Mouse (Mus musculus): Measurements from ENCODE around the gene Txlng. TPM values are rescaled to one million over a fixed set of nuclear protein-coding genes. Genes with fewer than 3 reads are reported as not detected.
A peak's percentile ranks its signal among the peaks of the same experiment; 100 is the strongest.
"Not testable (repeated sequence)": the region's sequence is repeated elsewhere in the genome, so short reads cannot be mapped to it uniquely, and the experiment has no call there.

Gene Txlng
- polyA plus RNA-seq (2015; fragmentation: Nextera tagmentation; extraction: Ambion mirVana): 11.5 and 11.6 TPM in 2 replicates

DNA sequence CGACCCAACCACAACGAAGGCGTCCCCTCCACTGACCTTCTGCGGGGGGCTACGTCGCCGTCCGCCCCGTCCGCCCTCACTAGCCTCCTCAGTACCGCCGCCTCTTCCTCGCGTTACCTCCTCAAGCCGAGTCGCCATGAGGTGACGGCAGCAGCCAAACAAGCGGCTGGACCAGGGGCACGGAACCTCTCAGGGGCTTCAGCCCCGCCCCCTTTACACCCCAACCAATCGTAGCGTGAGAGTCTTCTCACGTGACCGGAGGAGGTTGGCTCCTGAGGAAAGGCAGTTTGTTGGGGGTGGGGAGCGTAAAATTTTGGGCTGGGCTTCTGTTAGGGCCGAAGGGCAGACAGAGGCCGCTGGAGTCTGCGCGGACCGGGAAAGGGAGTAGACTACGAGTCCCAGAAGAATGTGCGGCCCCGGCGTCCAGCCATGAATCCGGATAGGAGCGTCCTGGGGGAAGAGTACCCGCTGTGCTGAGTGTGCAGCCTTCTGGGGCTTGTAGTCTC is at the start of gene Txlng:
Gene Txlng (minus strand): TSS at position 252 of the 506 bp plus-strand sequence.
- peak; percentile 99 for ATAC-seq (replicated peaks)
- H3K9me3 ChIP-seq: no peaks in the 10 kb centered on the region
- peaks cover 3% of the 10 kb centered on the region for H3K4me1 ChIP-seq
- peak within 1 kb of the TSS; percentile 50 for H3K9ac ChIP-seq
- 27% methylated on average over 37 of the region's 37 CpGs for WGBS
- H3K4me3 ChIP-seq: peak within 1 kb of the TSS; percentile 59
- H3K36me3 ChIP-seq (replicated peaks): no peaks in the 10 kb centered on the region
- H3K4me2 ChIP-seq: peak within 1 kb of the TSS; percentile 81
- H3K27ac ChIP-seq: peak within 1 kb of the TSS; percentile 55; the same call in 1 of the 2 replicates
- H3K27me3 ChIP-seq (replicated peaks): no peaks in the 10 kb centered on the region

DNA sequence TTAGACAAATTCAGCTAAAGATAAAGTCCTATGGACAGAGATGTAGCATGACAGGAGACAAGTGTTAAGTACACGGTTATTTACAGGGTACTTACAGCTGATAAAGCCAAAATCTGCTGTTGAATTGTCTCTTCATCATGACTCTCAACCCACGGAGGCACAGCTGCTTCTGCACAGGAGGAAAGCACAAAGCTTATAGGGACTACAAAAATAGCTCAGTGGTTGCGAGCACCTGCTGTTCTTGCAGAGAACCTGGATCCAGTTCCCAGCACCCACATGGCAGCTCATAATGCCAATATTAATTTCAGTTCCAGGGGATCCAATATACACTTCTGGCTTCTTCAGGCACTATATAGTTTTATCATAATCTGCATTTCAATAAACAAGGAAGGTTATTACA is 49.0 kb upstream of the Txlng start:
- no peak overlapping the region for H3K9ac ChIP-seq
- H3K9me3 ChIP-seq: no peaks in the 10 kb centered on the region
- no peak for ATAC-seq (replicated peaks)
- H3K4me1 ChIP-seq: no peaks in the 10 kb centered on the region
- no peaks in the 10 kb centered on the region for H3K36me3 ChIP-seq (replicated peaks)
- no peak overlapping the region for H3K4me2 ChIP-seq
- H3K27me3 ChIP-seq (replicated peaks): no peaks in the 10 kb centered on the region
- no peak overlapping the region for H3K4me3 ChIP-seq
- H3K27ac ChIP-seq: no peak overlapping the region
- 83% methylated on average over 3 of the region's 3 CpGs for WGBS

DNA sequence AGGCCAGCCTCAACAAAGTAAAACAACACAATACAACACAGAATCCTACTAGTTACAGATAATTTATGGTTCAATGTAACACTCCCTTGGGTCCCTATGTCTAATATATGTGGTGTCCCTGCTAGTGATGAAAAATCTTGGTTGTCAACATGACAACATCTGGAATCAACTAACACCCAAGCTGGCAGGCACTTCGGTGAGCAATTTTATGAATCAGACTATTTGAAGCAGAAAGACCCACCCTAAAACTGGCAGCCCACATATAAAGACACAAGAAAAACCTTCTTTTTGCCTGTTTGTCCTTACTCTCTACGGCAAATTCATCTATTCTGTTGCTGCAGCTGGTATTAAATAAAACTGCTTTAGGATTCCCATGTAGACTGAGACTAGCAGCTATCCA is 44.5 kb upstream of the Txlng start:
- 87% methylated on average over 2 of the region's 2 CpGs for WGBS

DNA sequence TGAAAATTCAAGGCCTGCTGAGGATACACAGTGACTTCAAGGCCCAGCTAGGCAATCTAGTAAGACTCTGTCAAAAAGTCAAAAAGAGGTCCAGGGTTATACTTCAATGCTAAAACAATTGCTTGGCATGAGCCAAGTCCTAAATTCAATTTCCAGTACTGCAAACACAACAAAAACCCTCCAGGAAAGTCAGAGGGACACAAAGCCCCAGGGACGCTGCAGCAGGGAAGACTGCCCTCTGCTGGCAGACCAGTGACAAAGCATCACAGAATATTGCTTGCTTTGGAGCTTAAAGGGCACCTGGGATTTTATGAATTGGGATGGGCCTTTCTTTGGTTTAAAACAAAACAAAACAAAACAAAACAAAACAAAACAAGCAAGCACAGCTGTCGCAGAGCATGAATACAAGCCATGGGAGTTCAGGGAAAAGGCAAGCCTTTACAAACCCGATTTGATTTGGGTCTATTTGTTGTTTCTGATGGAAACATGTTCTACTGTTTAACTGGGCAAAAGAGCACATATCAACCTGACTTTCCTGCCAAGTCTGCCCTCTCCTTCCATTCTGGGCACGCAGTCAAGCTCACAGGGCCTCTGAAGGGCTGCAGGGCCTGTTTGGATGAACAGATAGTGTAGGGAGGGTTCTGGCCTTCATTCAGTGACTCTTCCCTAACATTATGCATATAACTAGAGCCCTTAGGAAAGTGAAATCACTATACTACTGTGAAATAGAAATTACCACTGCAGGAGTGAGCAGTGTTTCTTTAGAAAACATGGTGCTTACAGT is 42.7 kb upstream of the Txlng start:
- Histone ChIP-seq H3K36me3 (replicated peaks) (no peaks in the 10 kb centered on the region; the same call in 1 of the 2 replicates), H3K9me3 (no peaks in the 10 kb centered on the region), H3K4me3 (no peak overlapping the region), H3K4me1 (no peaks in the 10 kb centered on the region), H3K27me3 (replicated peaks) (no peaks in the 10 kb centered on the region), H3K27ac (no peak overlapping the region), H3K4me2 (no peak overlapping the region), H3K9ac (no peak overlapping the region)
- no peak for ATAC-seq (replicated peaks)
- 37% methylated on average over 4 of the region's 4 CpGs for WGBS

More for the DNA sequence above, 44.5 kb upstream of the Txlng start:
- H3K4me3 ChIP-seq: no peak overlapping the region
- H3K4me1 ChIP-seq: no peaks in the 10 kb centered on the region
- H3K9me3 ChIP-seq: no peaks in the 10 kb centered on the region
- H3K9ac ChIP-seq: no peak overlapping the region
- H3K36me3 ChIP-seq (replicated peaks): no peaks in the 10 kb centered on the region; the same call in 1 of the 2 replicates
- H3K4me2 ChIP-seq: no peak overlapping the region
- no peak overlapping the region for H3K27ac ChIP-seq
- no peak for ATAC-seq (replicated peaks)
- no peaks in the 10 kb centered on the region for H3K27me3 ChIP-seq (replicated peaks)

DNA sequence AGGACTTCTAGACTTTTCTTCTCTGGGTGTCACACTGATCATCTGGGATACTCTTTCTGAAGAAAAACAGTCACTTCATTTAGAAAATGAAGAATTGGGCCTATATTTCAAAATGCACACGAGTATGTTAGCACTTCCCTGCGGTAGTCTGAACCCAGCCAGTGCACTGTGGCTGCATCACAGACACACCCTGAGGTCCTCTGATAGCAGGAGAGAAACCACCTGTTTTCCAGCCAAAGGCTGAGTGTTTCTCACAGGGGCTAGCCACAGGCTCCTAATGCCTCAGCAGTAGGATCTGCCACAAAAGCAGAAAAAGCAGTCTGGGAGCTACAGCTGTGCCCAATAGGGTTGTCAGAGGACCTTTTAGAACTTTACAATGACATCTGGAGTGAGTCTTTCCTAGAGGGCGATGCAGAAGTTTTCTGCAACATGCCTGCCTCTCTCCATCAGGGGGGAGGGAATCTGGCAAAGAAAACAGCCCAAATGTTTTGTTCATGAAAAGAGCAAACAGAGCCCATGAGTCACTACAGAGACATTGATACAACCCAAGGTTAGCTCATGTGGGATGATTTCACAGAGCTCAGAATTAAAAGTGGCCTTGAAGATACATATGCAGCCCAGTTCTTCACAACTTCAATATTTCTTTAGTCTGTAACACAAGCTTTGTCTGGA is 39.2 kb upstream of the Txlng start:
- ATAC-seq (replicated peaks): no peak
- Histone ChIP-seq H3K27me3 (replicated peaks) (no peaks in the 10 kb centered on the region), H3K36me3 (replicated peaks) (no peaks in the 10 kb centered on the region; the same call in 1 of the 2 replicates), H3K4me2 (no peak overlapping the region), H3K9me3 (no peaks in the 10 kb centered on the region), H3K27ac (no peak overlapping the region), H3K4me3 (no peak overlapping the region), H3K9ac (no peak overlapping the region), H3K4me1 (no peaks in the 10 kb centered on the region)
- 79% methylated on average over 3 of the region's 3 CpGs for WGBS

DNA sequence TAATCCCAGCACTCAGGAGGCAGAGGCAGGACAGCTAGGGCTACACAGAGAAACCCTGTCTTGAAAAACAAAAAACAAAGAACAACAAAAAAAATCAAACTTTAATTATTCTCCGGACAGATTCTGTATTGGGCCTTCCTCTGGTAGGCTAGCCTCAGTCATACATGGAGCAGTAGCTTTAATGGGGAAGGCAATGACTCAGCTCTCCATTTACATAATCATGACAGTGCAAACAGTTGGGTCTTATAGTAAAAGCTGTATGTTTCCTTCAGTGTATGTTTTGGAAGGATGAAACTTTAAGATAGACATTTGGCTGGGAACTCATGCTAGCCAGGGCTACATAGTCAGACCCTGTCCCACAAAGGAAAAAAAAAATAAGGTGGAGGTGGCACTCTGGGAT is 19.4 kb upstream of the Txlng start:
- Histone ChIP-seq H3K4me1 (no peaks in the 10 kb centered on the region), H3K36me3 (replicated peaks) (no peaks in the 10 kb centered on the region), H3K27ac (no peak overlapping the region), H3K9me3 (no peaks in the 10 kb centered on the region), H3K4me2 (no peak overlapping the region), H3K27me3 (replicated peaks) (no peaks in the 10 kb centered on the region), H3K4me3 (no peak overlapping the region), H3K9ac (no peak overlapping the region)
- ATAC-seq (replicated peaks): no peak
- WGBS: 87% methylated on average over 1 of the region's 1 CpGs

DNA sequence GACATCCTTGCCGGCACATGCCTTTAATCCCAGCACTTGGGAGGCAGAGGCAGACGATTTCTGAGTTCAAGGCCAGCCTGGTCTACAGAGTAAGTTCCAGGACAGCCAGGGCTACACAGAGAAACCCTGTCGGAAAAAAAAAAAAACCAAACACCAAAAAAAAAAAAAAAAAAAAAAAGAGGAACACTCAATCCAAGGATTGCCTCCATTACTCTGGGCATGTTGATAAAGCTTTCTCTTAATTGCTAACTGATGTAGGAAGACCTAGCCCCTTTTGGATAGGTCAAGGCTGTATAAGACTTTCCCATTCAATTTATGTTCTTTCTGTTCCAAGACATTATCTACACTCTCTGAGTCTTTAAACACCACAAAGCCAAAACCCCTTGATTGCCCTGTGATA is 16.3 kb upstream of the Txlng start:
- no peaks in the 10 kb centered on the region for H3K9me3 ChIP-seq
- ATAC-seq (replicated peaks): no peak
- no peak overlapping the region for H3K9ac ChIP-seq
- no peaks in the 10 kb centered on the region for H3K36me3 ChIP-seq (replicated peaks)
- 85% methylated on average over 3 of the region's 3 CpGs for WGBS
- H3K4me3 ChIP-seq: no peak overlapping the region
- no peaks in the 10 kb centered on the region for H3K27me3 ChIP-seq (replicated peaks)
- H3K4me2 ChIP-seq: no peak overlapping the region
- H3K4me1 ChIP-seq: no peaks in the 10 kb centered on the region
- no peak overlapping the region for H3K27ac ChIP-seq

DNA sequence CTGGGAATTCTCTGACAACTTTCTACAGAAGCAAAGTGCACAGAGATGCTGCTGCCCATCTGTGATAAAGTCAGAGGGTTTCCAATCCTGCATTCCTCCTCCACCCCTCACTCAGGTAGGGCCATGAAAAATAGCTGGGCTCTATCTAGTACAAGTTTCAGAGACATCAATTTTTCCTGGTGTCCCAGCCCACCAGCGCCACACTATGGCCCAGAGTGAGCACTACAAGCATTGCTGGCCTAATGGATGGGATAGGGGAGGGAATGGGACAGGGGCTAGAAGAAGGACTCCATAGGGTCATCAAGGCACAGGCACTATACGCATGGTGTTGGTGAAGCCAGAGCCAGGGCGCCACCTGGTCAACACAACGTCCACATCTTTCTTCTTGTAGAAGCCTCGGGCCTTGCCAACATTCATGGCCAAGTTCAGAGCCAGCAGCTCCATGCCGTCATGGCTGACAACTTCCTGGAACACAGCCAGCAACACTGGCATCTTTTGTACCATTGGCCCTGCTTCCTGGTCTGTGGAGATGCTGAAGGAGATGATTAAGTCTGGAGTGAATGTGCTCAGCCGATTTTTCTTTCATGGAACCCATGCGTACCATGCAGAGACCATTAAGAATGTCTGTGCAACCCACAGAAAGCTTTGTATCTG is 15.3 kb upstream of the Txlng start:
- WGBS: 72% methylated on average over 8 of the region's 8 CpGs
- Histone ChIP-seq H3K9ac (no peak overlapping the region), H3K4me2 (no peak overlapping the region), H3K4me1 (no peaks in the 10 kb centered on the region), H3K4me3 (no peak overlapping the region), H3K27me3 (replicated peaks) (no peaks in the 10 kb centered on the region), H3K9me3 (no peaks in the 10 kb centered on the region), H3K36me3 (replicated peaks) (no peaks in the 10 kb centered on the region), H3K27ac (no peak overlapping the region)
- ATAC-seq (replicated peaks): no peak

DNA sequence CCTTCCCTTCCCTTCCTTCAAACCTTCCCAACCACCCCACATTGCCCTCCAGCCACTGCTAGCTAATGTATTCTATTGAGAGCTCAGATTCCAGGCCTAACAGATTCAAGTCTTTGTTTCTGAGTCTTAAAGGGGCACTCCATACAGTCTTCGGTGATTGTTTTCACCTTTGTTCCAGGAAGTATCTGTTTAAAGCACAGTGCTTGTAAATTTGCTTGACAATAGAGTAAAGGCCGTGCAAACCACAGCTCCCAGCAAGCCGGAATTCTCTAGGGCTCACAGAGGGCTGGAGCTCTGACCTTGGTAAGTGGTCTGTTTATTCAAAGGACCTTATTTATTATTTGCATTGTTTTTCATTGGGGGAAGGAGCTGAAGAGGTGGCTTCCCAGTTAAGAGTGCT is 2.8 kb upstream of the Txlng start:
- WGBS: 28% methylated on average over 3 of the region's 3 CpGs
- no peak overlapping the region for H3K4me2 ChIP-seq
- H3K27ac ChIP-seq: no peak overlapping the region
- no peaks in the 10 kb centered on the region for H3K9me3 ChIP-seq
- no peak overlapping the region for H3K4me3 ChIP-seq
- no peak overlapping the region for H3K9ac ChIP-seq
- H3K27me3 ChIP-seq (replicated peaks): no peaks in the 10 kb centered on the region
- no peak for ATAC-seq (replicated peaks)
- peaks cover 3% of the 10 kb centered on the region for H3K4me1 ChIP-seq
- H3K36me3 ChIP-seq (replicated peaks): no peaks in the 10 kb centered on the region

DNA sequence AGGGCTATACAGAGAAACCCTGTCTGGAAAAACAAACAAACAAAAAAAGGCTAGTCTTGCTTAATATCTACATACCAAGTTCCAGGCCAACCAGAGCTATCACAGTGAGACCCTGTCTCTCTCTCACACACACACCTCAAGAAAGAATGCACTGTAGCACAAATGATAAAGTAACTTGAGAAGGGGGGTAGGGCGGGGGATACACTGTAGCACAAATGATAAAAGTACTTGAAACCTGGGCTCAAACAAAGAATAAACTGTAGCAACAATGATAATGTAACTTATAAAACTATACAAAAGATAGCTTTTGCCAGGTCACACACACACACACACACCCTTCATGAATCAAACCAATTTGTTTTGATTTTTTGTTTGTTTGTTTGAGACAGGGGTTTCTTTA is 2.3 kb upstream of the Txlng start:
- no peaks in the 10 kb centered on the region for H3K36me3 ChIP-seq (replicated peaks)
- no peak for ATAC-seq (replicated peaks)
- no peaks in the 10 kb centered on the region for H3K27me3 ChIP-seq (replicated peaks)
- H3K9ac ChIP-seq: no peak overlapping the region
- H3K4me2 ChIP-seq: no peak overlapping the region
- peaks cover 3% of the 10 kb centered on the region for H3K4me1 ChIP-seq
- no peak overlapping the region for H3K4me3 ChIP-seq
- H3K9me3 ChIP-seq: no peaks in the 10 kb centered on the region
- 64% methylated on average over 1 of the region's 1 CpGs for WGBS
- H3K27ac ChIP-seq: no peak overlapping the region

DNA sequence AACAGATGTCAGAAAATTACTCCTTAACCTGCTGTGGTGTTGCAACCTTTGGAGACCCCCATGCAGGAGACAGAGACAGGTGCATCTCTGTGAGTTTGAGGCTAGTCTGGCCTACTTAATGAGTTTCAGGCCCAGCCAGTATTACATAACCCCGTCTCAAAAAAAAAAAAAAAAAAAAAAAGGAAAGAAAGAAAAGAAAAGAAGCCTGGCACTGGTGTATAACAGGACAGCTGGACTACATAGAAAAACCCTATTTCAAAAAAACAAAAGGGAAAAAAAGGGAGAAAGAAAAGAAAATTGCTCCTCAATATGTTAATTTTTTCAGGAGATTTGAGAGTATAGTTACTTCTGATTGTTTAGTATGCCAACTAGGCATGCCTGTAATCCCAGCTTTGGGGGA is 1.8 kb upstream of the Txlng start:
- ATAC-seq (replicated peaks): no peak
- Histone ChIP-seq H3K27ac (no peak overlapping the region), H3K4me1 (peaks cover 3% of the 10 kb centered on the region), H3K9me3 (no peaks in the 10 kb centered on the region), H3K4me2 (no peak overlapping the region), H3K9ac (no peak overlapping the region), H3K4me3 (no peak overlapping the region), H3K27me3 (replicated peaks) (no peaks in the 10 kb centered on the region), H3K36me3 (replicated peaks) (no peaks in the 10 kb centered on the region)
- WGBS: 17% methylated on average over 1 of the region's 1 CpGs

DNA sequence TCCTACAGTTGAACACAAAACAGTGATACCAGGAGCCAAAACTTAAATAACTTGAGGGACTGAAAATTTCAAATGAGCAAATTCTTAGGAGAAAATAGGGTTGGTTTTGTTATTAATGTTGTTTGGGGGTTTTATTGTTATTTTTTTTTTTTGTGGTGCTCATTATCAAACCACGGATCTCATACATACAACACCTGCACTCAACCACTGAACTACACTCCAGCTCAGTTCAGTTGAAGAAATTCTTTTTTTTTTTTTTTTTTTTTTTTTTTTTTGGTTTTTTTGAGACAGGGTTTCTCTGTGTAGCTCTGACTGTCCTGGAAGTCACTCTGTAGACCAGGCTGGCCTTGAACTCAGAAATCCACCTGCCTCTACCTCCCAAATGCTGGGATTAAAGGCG is 1.1 kb upstream of the Txlng start:
- not testable (repeated sequence) for H3K4me1 ChIP-seq; H3K27me3 ChIP-seq (replicated peaks); H3K4me3 ChIP-seq; H3K36me3 ChIP-seq (replicated peaks); ATAC-seq (replicated peaks); H3K4me2 ChIP-seq; H3K9ac ChIP-seq; H3K9me3 ChIP-seq; H3K27ac ChIP-seq
- 66% methylated on average over 2 of the region's 2 CpGs for WGBS
